19 mouse cellular contexts compared by ENCODE assay signal in the genomic region with DNA sequence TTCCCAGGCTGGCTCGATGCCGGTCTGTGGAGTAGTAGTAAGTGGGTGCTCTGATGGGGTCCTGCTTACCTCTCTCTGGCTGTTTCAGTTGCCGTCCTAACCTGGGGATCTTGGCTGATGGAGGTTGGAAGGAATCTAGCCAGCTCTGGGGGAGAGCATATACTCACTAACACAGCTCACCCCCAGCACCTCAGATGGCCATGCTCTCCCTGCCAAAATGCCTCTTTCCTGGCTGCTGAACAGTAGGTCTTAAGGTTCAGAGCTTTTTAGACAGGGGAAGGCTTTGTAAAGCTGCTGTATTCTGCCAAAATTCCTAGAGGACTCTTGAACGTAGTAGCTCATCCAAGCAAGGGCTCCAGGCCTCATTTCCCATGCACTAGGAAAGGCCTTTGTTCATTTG. TPM values are rescaled to one million over a fixed set of nuclear protein-coding genes. Genes with fewer than 3 reads are reported as not detected.
DNase-seq lines count a peak whose midpoint lies in the region; ATAC-seq and TF ChIP-seq lines count a peak whose summit lies in the region.
"Had no signal": no experiment of that assay in that cellular context is flagged by ENCODE, and none has a peak within 500 bp of the region (broad histone marks: within the 10 kb centered on the region; RNA-seq: fewer than 3 reads in every experiment).

No protein-coding gene starts in this region.

- peaks cover 7% of the 10 kb centered on the region; the same call in 1 of the 2 replicates for H3K4me1 ChIP-seq in kidney, embryonic 14.5 days (ENCODE audit: control insufficient read depth, insufficient read depth, low read length)
- peaks cover 14% of the 10 kb centered on the region for H3K4me1 ChIP-seq in midbrain, embryonic 15.5 days

- no peak for TF ChIP-seq CTCF in brain, embryonic 14.5 days (IDR thresholded peaks at IDR 0.05; ENCODE audit: borderline replicate concordance, extremely low read depth, insufficient read depth, insufficient read length)

- DNase-seq in cerebellum, adult 11-12 months, result peak; percentile 58
- DNase-seq in cerebellum, postnatal 4 days (ENCODE audit: low spot score in 2 of 2), result no peak
- DNase-seq in kidney, adult 18-20 months, result no peak
- peak; percentile 6 for DNase-seq in brain, embryonic 14.5 days (ENCODE audit: low read depth)
- DNase-seq in cerebellum, postnatal 25 days, result peak; percentile 50 to 67
- DNase-seq: adrenal gland, postnatal 10 days; gastrocnemius, postnatal 36 days; kidney, adult 2 months; right cerebral cortex, postnatal 4 days; thymus, postnatal 4 days had no signal

- 83% methylated on average over 4 of the region's 4 CpGs for WGBS in kidney, embryonic 14.5 days
- 80% methylated on average over 4 of the region's 4 CpGs for WGBS in midbrain, embryonic 15.5 days

- peak overlapping the region; percentile 24; the same call in 1 of the 2 replicates for H3K27ac ChIP-seq in kidney, embryonic 14.5 days (ENCODE audit: low read depth, low read length)
- no peak overlapping the region for H3K27ac ChIP-seq in midbrain, embryonic 15.5 days
- H3K27ac ChIP-seq: embryonic facial prominence, embryonic 12.5 days; heart, embryonic 10.5 days; hindbrain, embryonic 15.5 days; limb, embryonic 13.5 days; liver, embryonic 14.5 days had no signal

- no peaks in the 10 kb centered on the region for H3K9me3 ChIP-seq in kidney, embryonic 14.5 days (ENCODE audit: control insufficient read depth, low read length)
- no peaks in the 10 kb centered on the region for H3K9me3 ChIP-seq in midbrain, embryonic 15.5 days
- H3K9me3 ChIP-seq: embryonic facial prominence, embryonic 12.5 days; heart, embryonic 10.5 days; hindbrain, embryonic 15.5 days; limb, embryonic 13.5 days had no signal

- no peak for TF ChIP-seq POLR2A in brain, embryonic 14.5 days (IDR thresholded peaks at IDR 0.05; ENCODE audit: borderline replicate concordance, extremely low read depth, insufficient read depth, insufficient read length, poor library complexity, severe bottlenecking)

- no peak for ATAC-seq in kidney, embryonic 14.5 days (ENCODE audit: low FRiP score, low TSS enrichment)
- ATAC-seq in monocyte, adult 5-6 weeks (replicated peaks; ENCODE audit: insufficient number of reproducible peaks, low FRiP score, low TSS enrichment, poor library complexity, severe bottlenecking), result no peak
- ATAC-seq in midbrain, embryonic 15.5 days (replicated peaks), result no peak
- ATAC-seq: lung, postnatal 0 days had no signal

- H3K4me2 ChIP-seq in kidney, embryonic 14.5 days (replicated peaks; ENCODE audit: low read depth, low read length), result no peak overlapping the region
- H3K4me2 ChIP-seq in midbrain, embryonic 15.5 days, result no peak overlapping the region
- H3K4me2 ChIP-seq: embryonic facial prominence, embryonic 12.5 days; hindbrain, embryonic 15.5 days; limb, embryonic 13.5 days had no signal

- H3K27me3 ChIP-seq in kidney, embryonic 14.5 days (ENCODE audit: control insufficient read depth, insufficient read depth, low read length), result no peaks in the 10 kb centered on the region
- H3K27me3 ChIP-seq in midbrain, embryonic 15.5 days (replicated peaks), result no peaks in the 10 kb centered on the region
- H3K27me3 ChIP-seq: embryonic facial prominence, embryonic 12.5 days; hindbrain, embryonic 15.5 days; limb, embryonic 13.5 days had no signal

- no peak overlapping the region for H3K9ac ChIP-seq in kidney, embryonic 14.5 days (ENCODE audit: low read depth, low read length)
- H3K9ac ChIP-seq in midbrain, embryonic 15.5 days, result no peak overlapping the region
- H3K9ac ChIP-seq: embryonic facial prominence, embryonic 12.5 days; hindbrain, embryonic 15.5 days; limb, embryonic 13.5 days; liver, embryonic 14.5 days had no signal

- H3K4me3 ChIP-seq in kidney, embryonic 14.5 days (ENCODE audit: low read length), result no peak overlapping the region
- no peak overlapping the region for H3K4me3 ChIP-seq in midbrain, embryonic 15.5 days
- H3K4me3 ChIP-seq: embryonic facial prominence, embryonic 12.5 days; heart, embryonic 10.5 days; hindbrain, embryonic 15.5 days; limb, embryonic 13.5 days had no signal

- H3K36me3 ChIP-seq in kidney, embryonic 14.5 days (ENCODE audit: control insufficient read depth, insufficient read depth, low read length), result no peaks in the 10 kb centered on the region
- no peaks in the 10 kb centered on the region for H3K36me3 ChIP-seq in midbrain, embryonic 15.5 days (replicated peaks)
- H3K36me3 ChIP-seq: embryonic facial prominence, embryonic 12.5 days; heart, embryonic 10.5 days; hindbrain, embryonic 15.5 days; limb, embryonic 13.5 days had no signal

RNA-seq across cellular contexts. Expression of gene Kif3b, which starts 6.6 kb away (rescaled TPM):
- 4.4 and 5.6 TPM in 2 replicates for polyA plus RNA-seq in kidney, embryonic 14.5 days (2014; fragmentation: Nextera tagmentation; extraction: Ambion mirVana)
- 28.0 and 35.8 TPM in 2 replicates for polyA plus RNA-seq in brain, embryonic 14.5 days (2012; rRNA removed)
- total RNA-seq in monocyte, adult 5-6 weeks (2017), result 27.2 to 38.3 TPM (median 34.8 TPM) in 3 replicates
- 24.6 and 24.7 TPM in 2 replicates for polyA plus RNA-seq in midbrain, embryonic 15.5 days (2015; fragmentation: Nextera tagmentation; extraction: Ambion mirVana)

RNA-seq across cellular contexts. Expression of gene Asxl1, which starts 47.9 kb away (rescaled TPM):
- 15.5 and 20.8 TPM in 2 replicates for polyA plus RNA-seq in kidney, embryonic 14.5 days (2014; fragmentation: Nextera tagmentation; extraction: Ambion mirVana)
- polyA plus RNA-seq in brain, embryonic 14.5 days (2012; rRNA removed), result 27.1 and 37.0 TPM in 2 replicates
- 30.4 to 36.5 TPM (median 34.3 TPM) in 3 replicates for total RNA-seq in monocyte, adult 5-6 weeks (2017)
- polyA plus RNA-seq in midbrain, embryonic 15.5 days (2015; fragmentation: Nextera tagmentation; extraction: Ambion mirVana), result 13.7 and 14.9 TPM in 2 replicates

RNA-seq across cellular contexts. Expression of gene Pofut1, which starts 56.4 kb away (rescaled TPM):
- polyA plus RNA-seq in kidney, embryonic 14.5 days (2014; fragmentation: Nextera tagmentation; extraction: Ambion mirVana), result 9.0 and 10.5 TPM in 2 replicates
- polyA plus RNA-seq in brain, embryonic 14.5 days (2012; rRNA removed), result 26.4 and 27.1 TPM in 2 replicates
- 20.5 to 26.9 TPM (median 23.2 TPM) in 3 replicates for total RNA-seq in monocyte, adult 5-6 weeks (2017)
- polyA plus RNA-seq in midbrain, embryonic 15.5 days (2015; fragmentation: Nextera tagmentation; extraction: Ambion mirVana), result 5.2 and 6.2 TPM in 2 replicates

RNA-seq across cellular contexts. Expression of gene Plagl2, which starts 56.5 kb away (rescaled TPM):
- 17.6 and 26.2 TPM in 2 replicates for polyA plus RNA-seq in kidney, embryonic 14.5 days (2014; fragmentation: Nextera tagmentation; extraction: Ambion mirVana)
- polyA plus RNA-seq in brain, embryonic 14.5 days (2012; rRNA removed), result 8.7 and 14.5 TPM in 2 replicates
- total RNA-seq in monocyte, adult 5-6 weeks (2017), result 11.5 to 30.3 TPM (median 14.9 TPM) in 3 replicates
- 6.5 and 7.4 TPM in 2 replicates for polyA plus RNA-seq in midbrain, embryonic 15.5 days (2015; fragmentation: Nextera tagmentation; extraction: Ambion mirVana)

Comparison
In these comparisons a context has a peak if more than half of its experiments do, and no peak if none do; other contexts are left out.
1. DNase-seq: peak in cerebellum, adult 11-12 months (single experiment), brain, embryonic 14.5 days (single experiment) and cerebellum, postnatal 25 days (2 of 2); none in cerebellum, postnatal 4 days (0 of 2) and kidney, adult 18-20 months (single experiment).